Mouse (Mus musculus): ENCODE results near the gene Arhgef12. TPM values are rescaled to one million over a fixed set of nuclear protein-coding genes. Genes with fewer than 3 reads are reported as not detected.

Arhgef12 gene
- polyA plus RNA-seq, 1 experiment from 2014 or later: 3.9 TPM

DNA sequence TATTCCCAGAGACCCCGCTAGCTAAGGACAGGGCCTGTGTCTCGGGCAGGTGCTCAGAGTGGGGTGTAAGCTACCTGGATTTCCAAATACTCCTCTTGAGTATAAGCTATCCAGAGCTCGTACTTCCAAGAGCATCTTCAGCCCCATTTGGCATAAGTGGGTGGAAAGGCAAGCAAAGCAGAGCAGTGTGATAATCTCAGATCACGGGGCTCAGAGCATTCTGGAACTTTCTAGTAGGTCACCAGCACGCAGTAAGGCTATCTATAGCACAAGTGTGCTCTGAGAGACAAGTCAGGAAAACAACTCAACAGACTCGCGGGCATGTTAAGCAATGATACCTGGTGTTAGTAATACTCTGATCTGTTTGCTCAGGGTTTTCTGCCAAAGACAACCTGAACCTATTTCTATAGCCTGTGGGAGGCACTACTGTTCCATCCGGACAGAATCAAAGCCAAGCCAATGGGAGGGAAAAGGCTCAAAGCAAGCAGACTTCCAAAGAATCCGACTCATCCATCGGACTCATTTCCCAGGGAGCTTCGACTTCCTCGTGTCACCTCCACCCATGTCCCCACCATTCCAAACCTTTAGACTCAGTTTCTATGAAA lies 37.3 kb upstream of the Arhgef12 start:
- Histone ChIP-seq H3K9ac (ENCODE audit: low read depth, low read length) (no peak overlapping the region), H3K27me3 (replicated peaks; ENCODE audit: control insufficient read depth, insufficient read depth, low read length) (no peaks in the 10 kb centered on the region), H3K4me1 (replicated peaks; ENCODE audit: control insufficient read depth, insufficient read depth, low read length) (no peaks in the 10 kb centered on the region), H3K4me2 (replicated peaks; ENCODE audit: low read depth) (no peak overlapping the region), H3K36me3 (ENCODE audit: control insufficient read depth, insufficient read depth) (no peaks in the 10 kb centered on the region), H3K9me3 (ENCODE audit: control insufficient read depth) (no peaks in the 10 kb centered on the region), H3K27ac (ENCODE audit: low read depth, low read length) (no peak overlapping the region), H3K4me3 (ENCODE audit: low read depth, low read length) (no peak overlapping the region)
- peak; percentile 78 for TF ChIP-seq CTCF (IDR thresholded peaks at IDR 0.05; ENCODE audit: low read depth)
- 55% methylated on average over 12 of the region's 12 CpGs for WGBS
- ATAC-seq: no peak

DNA sequence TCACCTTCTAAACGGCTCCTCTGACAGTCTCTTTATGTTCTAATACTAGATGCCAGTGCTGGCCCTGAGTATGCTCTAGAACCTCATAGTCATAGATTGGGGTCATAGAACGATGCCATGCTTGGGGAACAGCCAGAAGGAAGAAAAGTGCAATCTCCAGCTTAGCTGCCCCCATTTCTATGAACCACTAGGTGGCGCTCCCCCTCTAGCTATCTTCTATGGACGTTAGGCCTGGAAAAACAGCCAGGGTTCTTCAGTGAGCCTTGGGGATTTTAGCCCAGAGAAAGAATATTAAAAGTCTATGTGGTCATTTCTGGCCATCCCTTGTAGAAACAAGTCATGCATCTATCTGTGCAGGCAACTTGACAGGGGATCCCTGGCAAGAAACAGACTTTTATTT lies 34.8 kb upstream of the Arhgef12 start:
- TF ChIP-seq CTCF (IDR thresholded peaks at IDR 0.05; ENCODE audit: low read depth): peak; percentile 94
- H3K9ac ChIP-seq (ENCODE audit: low read depth, low read length): no peak overlapping the region
- no peak for ATAC-seq
- H3K4me1 ChIP-seq (replicated peaks; ENCODE audit: control insufficient read depth, insufficient read depth, low read length): no peaks in the 10 kb centered on the region
- 5% methylated on average over 4 of the region's 4 CpGs for WGBS
- no peak overlapping the region for H3K27ac ChIP-seq (ENCODE audit: low read depth, low read length)
- H3K9me3 ChIP-seq (ENCODE audit: control insufficient read depth): no peaks in the 10 kb centered on the region
- H3K27me3 ChIP-seq (replicated peaks; ENCODE audit: control insufficient read depth, insufficient read depth, low read length): no peaks in the 10 kb centered on the region
- no peak overlapping the region for H3K4me2 ChIP-seq (replicated peaks; ENCODE audit: low read depth)
- no peaks in the 10 kb centered on the region for H3K36me3 ChIP-seq (ENCODE audit: control insufficient read depth, insufficient read depth)
- no peak overlapping the region for H3K4me3 ChIP-seq (ENCODE audit: low read depth, low read length)

DNA sequence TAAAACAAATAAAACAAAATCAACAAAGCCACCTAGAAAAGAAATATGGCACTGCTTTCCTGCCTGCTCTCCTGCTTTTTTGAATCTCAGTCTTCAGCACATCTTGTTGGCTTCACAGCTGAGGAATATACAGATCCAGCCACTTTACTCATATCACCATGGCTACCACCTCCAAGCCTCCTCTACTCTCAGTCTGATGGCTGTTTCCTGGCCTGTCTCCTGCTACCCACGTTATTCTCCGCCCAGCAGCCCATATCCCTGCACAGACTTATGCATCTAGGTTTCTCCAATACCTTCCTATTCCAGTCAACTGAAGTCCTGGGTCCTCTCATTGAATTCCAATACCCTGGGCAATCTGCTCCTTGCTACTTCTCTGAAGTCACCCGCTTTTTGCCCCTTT lies 26.5 kb upstream of the Arhgef12 start:
- Histone ChIP-seq H3K9me3 (ENCODE audit: control insufficient read depth) (no peaks in the 10 kb centered on the region), H3K36me3 (ENCODE audit: control insufficient read depth, insufficient read depth) (no peaks in the 10 kb centered on the region), H3K27ac (ENCODE audit: low read depth, low read length) (no peak overlapping the region), H3K27me3 (replicated peaks; ENCODE audit: control insufficient read depth, insufficient read depth, low read length) (no peaks in the 10 kb centered on the region), H3K4me1 (replicated peaks; ENCODE audit: control insufficient read depth, insufficient read depth, low read length) (no peaks in the 10 kb centered on the region), H3K4me2 (replicated peaks; ENCODE audit: low read depth) (no peak overlapping the region), H3K4me3 (ENCODE audit: low read depth, low read length) (no peak overlapping the region), H3K9ac (ENCODE audit: low read depth, low read length) (no peak overlapping the region)
- ATAC-seq: no peak
- 72% methylated on average over 3 of the region's 3 CpGs for WGBS
- no peak for TF ChIP-seq CTCF (IDR thresholded peaks at IDR 0.05; ENCODE audit: low read depth)

DNA sequence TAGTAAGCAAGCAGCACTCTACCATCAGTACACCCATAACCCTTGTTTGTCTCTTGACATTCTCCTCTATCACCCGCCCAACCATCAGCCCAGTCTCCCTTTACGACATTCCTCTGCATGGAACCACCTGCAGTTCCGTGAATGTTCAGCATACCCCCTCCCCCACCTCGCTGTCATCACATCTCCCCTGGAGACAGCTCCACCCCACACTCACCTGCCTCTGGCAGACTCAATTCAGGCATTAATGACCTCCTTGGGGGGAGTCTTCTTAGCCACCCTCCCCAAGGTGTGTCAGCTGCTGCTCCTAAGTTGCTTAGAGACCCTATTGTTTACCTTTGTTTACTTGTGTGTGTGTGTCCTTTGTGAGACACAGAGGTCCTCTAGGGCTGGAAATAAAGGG lies 25.3 kb upstream of the Arhgef12 start:
- H3K4me3 ChIP-seq (ENCODE audit: low read depth, low read length): no peak overlapping the region
- H3K9ac ChIP-seq (ENCODE audit: low read depth, low read length): no peak overlapping the region
- H3K27me3 ChIP-seq (replicated peaks; ENCODE audit: control insufficient read depth, insufficient read depth, low read length): no peaks in the 10 kb centered on the region
- no peaks in the 10 kb centered on the region for H3K4me1 ChIP-seq (replicated peaks; ENCODE audit: control insufficient read depth, insufficient read depth, low read length)
- no peaks in the 10 kb centered on the region for H3K36me3 ChIP-seq (ENCODE audit: control insufficient read depth, insufficient read depth)
- H3K9me3 ChIP-seq (ENCODE audit: control insufficient read depth): no peaks in the 10 kb centered on the region
- no peak for TF ChIP-seq CTCF (IDR thresholded peaks at IDR 0.05; ENCODE audit: low read depth)
- 18% methylated on average over 4 of the region's 4 CpGs for WGBS
- H3K27ac ChIP-seq (ENCODE audit: low read depth, low read length): no peak overlapping the region
- no peak for ATAC-seq
- H3K4me2 ChIP-seq (replicated peaks; ENCODE audit: low read depth): no peak overlapping the region

DNA sequence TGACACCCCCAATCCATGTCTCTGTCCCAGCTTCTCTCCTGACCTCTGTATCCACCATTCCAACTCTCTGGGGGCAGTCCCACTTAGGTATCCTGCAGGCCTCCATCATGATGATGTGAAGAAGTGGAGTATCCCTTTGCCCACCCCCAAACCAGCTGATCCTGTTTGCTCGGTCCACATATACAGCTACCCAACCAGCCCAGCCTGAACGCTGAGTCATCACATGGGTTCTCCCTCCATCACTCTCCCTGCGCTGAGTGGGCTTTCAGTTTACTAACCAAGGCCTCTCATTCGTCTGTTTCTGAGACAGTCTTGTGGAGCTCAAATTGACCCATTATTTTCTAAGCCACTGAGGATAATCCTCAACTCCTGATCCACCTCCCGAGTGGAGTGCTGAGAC lies 24.9 kb upstream of the Arhgef12 start:
- no peaks in the 10 kb centered on the region for H3K36me3 ChIP-seq (ENCODE audit: control insufficient read depth, insufficient read depth)
- no peak overlapping the region for H3K4me3 ChIP-seq (ENCODE audit: low read depth, low read length)
- 67% methylated on average over 5 of the region's 5 CpGs for WGBS
- no peak for ATAC-seq
- TF ChIP-seq CTCF (IDR thresholded peaks at IDR 0.05; ENCODE audit: low read depth): no peak
- H3K27me3 ChIP-seq (replicated peaks; ENCODE audit: control insufficient read depth, insufficient read depth, low read length): no peaks in the 10 kb centered on the region
- H3K9ac ChIP-seq (ENCODE audit: low read depth, low read length): no peak overlapping the region
- no peak overlapping the region for H3K4me2 ChIP-seq (replicated peaks; ENCODE audit: low read depth)
- H3K4me1 ChIP-seq (replicated peaks; ENCODE audit: control insufficient read depth, insufficient read depth, low read length): no peaks in the 10 kb centered on the region
- H3K9me3 ChIP-seq (ENCODE audit: control insufficient read depth): no peaks in the 10 kb centered on the region
- no peak overlapping the region for H3K27ac ChIP-seq (ENCODE audit: low read depth, low read length)

DNA sequence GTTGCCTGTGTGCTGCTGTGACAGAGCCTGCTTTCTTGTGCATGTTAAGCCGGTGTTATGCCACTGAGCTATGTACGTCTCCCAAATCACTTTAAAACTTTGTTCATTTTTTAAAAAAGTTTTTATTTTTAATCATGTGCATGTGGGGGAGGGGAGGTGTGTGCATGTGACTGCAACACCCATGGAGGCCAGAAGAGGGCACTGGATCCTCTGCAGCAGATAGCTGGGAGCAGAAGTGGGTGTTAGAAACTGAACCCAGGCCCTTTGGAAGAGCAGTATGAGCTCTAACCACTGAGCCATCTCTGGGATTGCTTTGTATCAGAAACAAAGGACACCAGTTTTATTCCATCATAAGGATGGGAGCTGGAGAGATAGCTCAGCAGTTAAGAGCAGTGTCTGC lies 23.6 kb upstream of the Arhgef12 start:
- H3K4me3 ChIP-seq (ENCODE audit: low read depth, low read length): no peak overlapping the region
- no peak overlapping the region for H3K27ac ChIP-seq (ENCODE audit: low read depth, low read length)
- ATAC-seq: no peak
- peak; percentile 39 for TF ChIP-seq CTCF (IDR thresholded peaks at IDR 0.05; ENCODE audit: low read depth)
- 97% methylated on average over 2 of the region's 2 CpGs for WGBS
- H3K9ac ChIP-seq (ENCODE audit: low read depth, low read length): no peak overlapping the region
- no peaks in the 10 kb centered on the region for H3K9me3 ChIP-seq (ENCODE audit: control insufficient read depth)
- H3K27me3 ChIP-seq (replicated peaks; ENCODE audit: control insufficient read depth, insufficient read depth, low read length): no peaks in the 10 kb centered on the region
- H3K4me1 ChIP-seq (replicated peaks; ENCODE audit: control insufficient read depth, insufficient read depth, low read length): no peaks in the 10 kb centered on the region
- no peaks in the 10 kb centered on the region for H3K36me3 ChIP-seq (ENCODE audit: control insufficient read depth, insufficient read depth)
- H3K4me2 ChIP-seq (replicated peaks; ENCODE audit: low read depth): no peak overlapping the region

Data from intestine, postnatal 0 days (tissue).